Mouse (Mus musculus) stomach, postnatal 0 days (tissue): ENCODE measurements at regions not wholly inside any gene's neighbourhood (a gene's known extent, or its start where the extent isn't known, plus 50 kb on each side); places are given as distances from the start of the nearest gene placed in this dataset.
"Not testable (repeated sequence)": the region's sequence is repeated elsewhere in the genome, so short reads cannot be mapped to it uniquely, and the experiment has no call there.

Experiments used
- ATAC-seq: fragments of 200-750 bp; cut with Nextera tagmentation; 2 replicates; pipeline ENCODE4 v1.8.0; 2017; ENCODE audit not compliant: low FRiP score, low TSS enrichment
- DNase-seq: peaks from one replicate; pipeline ENCODE4 v3.0.0-alpha.2; 2016; ENCODE audit warnings: low spot score
- H3K27ac ChIP-seq: fragments of 300-500 bp; sonication (generic); replicated peaks from 2 replicates; pipeline ENCODE4 v1.5.1; 2014; ENCODE audit warnings: mild to moderate bottlenecking, control low read depth
- H3K27me3 ChIP-seq: fragments of 300-500 bp; sonication (generic); 2 replicates; pipeline ENCODE4 v1.6.1; 2014; ENCODE audit warnings: low read length; ENCODE audit not compliant: control insufficient read depth, insufficient read depth
- H3K36me3 ChIP-seq: fragments of 300-500 bp; sonication (generic); 2 replicates; pipeline ENCODE4 v1.6.1; 2014; ENCODE audit warnings: low read length, mixed read lengths; ENCODE audit not compliant: control insufficient read depth, insufficient read depth
- H3K4me1 ChIP-seq: fragments of 300-500 bp; sonication (generic); replicated peaks from 2 replicates; pipeline ENCODE4 v1.6.1; 2014; ENCODE audit warnings: antibody characterized with exemption; ENCODE audit not compliant: control insufficient read depth, insufficient read depth
- H3K4me2 ChIP-seq: fragments of 300-500 bp; sonication (generic); replicated peaks from 2 replicates; pipeline ENCODE4 v1.6.1; 2014; ENCODE audit warnings: low read depth, mild to moderate bottlenecking, control low read depth, moderate library complexity
- H3K4me3 ChIP-seq: fragments of 300-500 bp; sonication (generic); 2 replicates; pipeline ENCODE4 v1.5.1; 2014; ENCODE audit warnings: low read depth, low read length, control low read depth
- H3K9ac ChIP-seq: fragments of 300-500 bp; sonication (generic); 2 replicates; pipeline ENCODE4 v1.6.1; 2014; ENCODE audit warnings: mild to moderate bottlenecking, low read length, control low read depth, mixed read lengths
- H3K9me3 ChIP-seq: fragments of 300-500 bp; sonication (generic); 2 replicates; pipeline ENCODE4 v1.6.1; 2016; ENCODE audit warnings: low read length; ENCODE audit not compliant: control insufficient read depth
- CTCF ChIP-seq: IDR thresholded peaks from 2 replicates; pipeline ENCODE4 v1.5.1; 2016; ENCODE audit warnings: antibody characterized with exemption, low read depth, mild to moderate bottlenecking, moderate library complexity
- EP300 ChIP-seq: optimal IDR thresholded peaks from 2 replicates; pipeline ENCODE3; 2016; ENCODE audit warnings: antibody characterized with exemption
- WGBS: fragments of 180-500 bp; shearing (Covaris S2); extraction: QIAGEN DNeasy Blood & Tissue Kit; methylation state at CpG from one replicate; pipeline ENCODE4 v1.1.7; 2014; 5-methylcytosine and 5-hydroxymethylcytosine counted together

GRCm38 (mm10) chr13:27945062-27945461, 71.0 kb upstream of the Prl4a1 start:
- H3K9me3 ChIP-seq = no peaks in the 10 kb centered on the region
- no peaks in the 10 kb centered on the region for H3K27me3 ChIP-seq
- no peak overlapping the region for H3K4me2 ChIP-seq
- no peak overlapping the region for H3K9ac ChIP-seq
- no peak overlapping the region for H3K27ac ChIP-seq
- 48% methylated on average over 3 of the region's 3 CpGs for WGBS
- TF ChIP-seq EP300 (no peak), CTCF (peak; percentile 79)
- H3K4me3 ChIP-seq = no peak overlapping the region
- H3K4me1 ChIP-seq = no peaks in the 10 kb centered on the region
- ATAC-seq (no peak), DNase-seq (peak; percentile 29)
- H3K36me3 ChIP-seq = no peaks in the 10 kb centered on the region

- H3K27me3 ChIP-seq, H3K27ac ChIP-seq, H3K9me3 ChIP-seq, H3K36me3 ChIP-seq, H3K4me3 ChIP-seq, H3K9ac ChIP-seq, H3K4me2 ChIP-seq, ATAC-seq, H3K4me1 ChIP-seq, DNase-seq: not testable (repeated sequence)
- 85% methylated on average over 1 of the region's 1 CpGs for WGBS
These were observed 55.6 kb upstream of the Prl4a1 start for GRCm38 (mm10) chr13:27960421-27960820.

- WGBS = 78% methylated on average over 2 of the region's 2 CpGs
- not testable (repeated sequence) for H3K4me2 ChIP-seq, H3K9me3 ChIP-seq, H3K27ac ChIP-seq, H3K4me1 ChIP-seq, H3K27me3 ChIP-seq, ATAC-seq, DNase-seq, H3K9ac ChIP-seq, H3K4me3 ChIP-seq, H3K36me3 ChIP-seq
These were observed 53.6 kb upstream of the Prl4a1 start for GRCm38 (mm10) chr13:27962381-27962780.

- H3K4me3 ChIP-seq, H3K9ac ChIP-seq, H3K4me2 ChIP-seq, H3K27me3 ChIP-seq, H3K4me1 ChIP-seq, H3K36me3 ChIP-seq, DNase-seq, ATAC-seq, H3K27ac ChIP-seq, H3K9me3 ChIP-seq: not testable (repeated sequence)
- WGBS = 94% methylated on average over 2 of the region's 2 CpGs
These were observed 50.0 kb upstream of the Prl4a1 start for GRCm38 (mm10) chr13:27966021-27966420.
